Mouse (Mus musculus) ovary, adult 18-20 months (tissue): ENCODE data around the gene Chd9.
A peak's percentile ranks its signal among the peaks of the same experiment; 100 is the strongest.
"Not testable (repeated sequence)": the region's sequence is repeated elsewhere in the genome, so short reads cannot be mapped to it uniquely, and the experiment has no call there.

Experiments used
- DNase-seq: peaks from one replicate; pipeline ENCODE4 v3.0.0; 2022; ENCODE audit warnings: low spot score, mixed read lengths

Gene Chd9

GRCm38 (mm10) chr8:90871375-90872080, 43.4 kb downstream of the Chd9 start:
- peak; percentile 65 for DNase-seq

- DNase-seq: no peak
These were observed 44.9 kb downstream of the Chd9 start for GRCm38 (mm10) chr8:90873051-90873450.

GRCm38 (mm10) chr8:90876213-90876721, 48.1 kb downstream of the Chd9 start:
- peak; percentile 59 for DNase-seq

- peak; percentile 82 for DNase-seq
These were observed 48.7 kb downstream of the Chd9 start for GRCm38 (mm10) chr8:90876722-90877429.

GRCm38 (mm10) chr8:90877430-90877975, 49.4 kb downstream of the Chd9 start:
- DNase-seq: no peak

- no peak for DNase-seq
These were observed 50.4 kb downstream of the Chd9 start for GRCm38 (mm10) chr8:90878551-90878950.

GRCm38 (mm10) chr8:90880041-90880440, 51.9 kb downstream of the Chd9 start:
- DNase-seq: no peak

GRCm38 (mm10) chr8:90881181-90881580, 53.0 kb downstream of the Chd9 start:
- DNase-seq: no peak

GRCm38 (mm10) chr8:90882088-90882691, 54.0 kb downstream of the Chd9 start:
- DNase-seq: no peak

GRCm38 (mm10) chr8:90885671-90886368, 57.7 kb downstream of the Chd9 start:
- no peak for DNase-seq

- not testable (repeated sequence) for DNase-seq
These were observed 58.2 kb downstream of the Chd9 start for GRCm38 (mm10) chr8:90886369-90886712.

GRCm38 (mm10) chr8:90887328-90887727, 59.2 kb downstream of the Chd9 start:
- DNase-seq: not testable (repeated sequence)

- DNase-seq: no peak
These were observed 63.9 kb downstream of the Chd9 start for GRCm38 (mm10) chr8:90891872-90892578.

- DNase-seq: no peak
These were observed 64.4 kb downstream of the Chd9 start for GRCm38 (mm10) chr8:90892579-90892919.

- DNase-seq: no peak
These were observed 66.2 kb downstream of the Chd9 start for GRCm38 (mm10) chr8:90894231-90894914.

- DNase-seq: no peak
These were observed 69.2 kb downstream of the Chd9 start for GRCm38 (mm10) chr8:90897343-90897742.

GRCm38 (mm10) chr8:90898578-90898977, 70.4 kb downstream of the Chd9 start:
- DNase-seq: no peak

GRCm38 (mm10) chr8:90902002-90902401, 73.8 kb downstream of the Chd9 start:
- DNase-seq: no peak

- DNase-seq: no peak
These were observed 76.1 kb downstream of the Chd9 start for GRCm38 (mm10) chr8:90904171-90904706.

- no peak for DNase-seq
These were observed 78.8 kb downstream of the Chd9 start for GRCm38 (mm10) chr8:90906922-90907321.

- DNase-seq: no peak
These were observed 79.3 kb downstream of the Chd9 start for GRCm38 (mm10) chr8:90907516-90907847.
